Mouse (Mus musculus) lung, adult 2 months (tissue): ENCODE data around the gene Ppp1r15a.

Experiments used
- CTCF ChIP-seq: fragments of 200-500 bp; IDR thresholded peaks from 2 replicates; pipeline ENCODE4 v1.5.1; 2011; ENCODE audit warnings: mild to moderate bottlenecking, low read length, control low read depth; ENCODE audit not compliant: insufficient read depth
- POLR2A ChIP-seq: fragments of 200-500 bp; IDR thresholded peaks from 2 replicates; pipeline ENCODE4 v1.6.1; 2011; ENCODE audit warnings: low read depth, mild to moderate bottlenecking, control low read depth, low read length, borderline replicate concordance; ENCODE audit errors: extremely low read depth

DNA sequence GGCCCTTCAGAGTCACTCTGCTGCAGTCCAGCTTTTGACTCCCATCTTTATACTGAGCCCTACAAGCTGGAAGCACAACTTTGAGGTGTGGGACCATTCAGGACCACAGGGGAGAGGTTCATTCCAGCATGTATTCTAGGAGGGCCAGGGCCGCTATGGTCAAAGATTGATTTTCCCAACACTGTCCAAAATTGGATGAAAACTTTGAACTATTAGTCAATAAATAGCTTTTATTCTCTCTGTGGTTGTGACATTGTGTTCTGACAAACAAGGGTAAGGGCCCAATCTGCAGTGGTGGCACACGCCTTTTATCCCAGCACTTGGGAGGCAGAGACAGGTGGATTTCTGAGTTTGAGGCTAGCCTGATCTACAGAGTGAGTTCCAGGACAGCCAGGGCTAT, 27.9 kb upstream of the Ppp1r15a start:
- TF ChIP-seq POLR2A, result no peak
- TF ChIP-seq CTCF, result no peak
